Mouse (Mus musculus) c-Kit-negative CD71-positive TER-119-positive erythroid progenitor cells, embryonic 14.5 days (primary cell): ENCODE results near the gene Cab39l.

Experiments used
- DNase-seq: peaks from one replicate; pipeline ENCODE4 v3.0.0-alpha.2; 2013; ENCODE audit warnings: low read depth, low spot score

Cab39l gene

GRCm38 (mm10) chr14:59632067-59632466 is 191.3 kb downstream of the Cab39l start:
- no peak for DNase-seq

GRCm38 (mm10) chr14:59633295-59633898 is 192.6 kb downstream of the Cab39l start:
- DNase-seq, result no peak

- no peak for DNase-seq
Observed at GRCm38 (mm10) chr14:59633988-59634387, 193.2 kb downstream of the Cab39l start.
